Mouse (Mus musculus): Measurements from ENCODE around the gene Gcn1l1. TPM values are rescaled to one million over a fixed set of nuclear protein-coding genes. Genes with fewer than 3 reads are reported as not detected.

Gcn1l1 gene
- total and polyA plus RNA-seq, 3 experiments, result 88.2 to 123 (median 93.8) TPM

- TF ChIP-seq MAFK (IDR thresholded peaks at IDR 0.05; ENCODE audit: borderline replicate concordance, low read depth, low read length), result no peak
Observed at GRCm38 (mm10) chr5:115560336-115560905, 4.6 kb upstream of the Gcn1l1 start (continued).

DNA sequence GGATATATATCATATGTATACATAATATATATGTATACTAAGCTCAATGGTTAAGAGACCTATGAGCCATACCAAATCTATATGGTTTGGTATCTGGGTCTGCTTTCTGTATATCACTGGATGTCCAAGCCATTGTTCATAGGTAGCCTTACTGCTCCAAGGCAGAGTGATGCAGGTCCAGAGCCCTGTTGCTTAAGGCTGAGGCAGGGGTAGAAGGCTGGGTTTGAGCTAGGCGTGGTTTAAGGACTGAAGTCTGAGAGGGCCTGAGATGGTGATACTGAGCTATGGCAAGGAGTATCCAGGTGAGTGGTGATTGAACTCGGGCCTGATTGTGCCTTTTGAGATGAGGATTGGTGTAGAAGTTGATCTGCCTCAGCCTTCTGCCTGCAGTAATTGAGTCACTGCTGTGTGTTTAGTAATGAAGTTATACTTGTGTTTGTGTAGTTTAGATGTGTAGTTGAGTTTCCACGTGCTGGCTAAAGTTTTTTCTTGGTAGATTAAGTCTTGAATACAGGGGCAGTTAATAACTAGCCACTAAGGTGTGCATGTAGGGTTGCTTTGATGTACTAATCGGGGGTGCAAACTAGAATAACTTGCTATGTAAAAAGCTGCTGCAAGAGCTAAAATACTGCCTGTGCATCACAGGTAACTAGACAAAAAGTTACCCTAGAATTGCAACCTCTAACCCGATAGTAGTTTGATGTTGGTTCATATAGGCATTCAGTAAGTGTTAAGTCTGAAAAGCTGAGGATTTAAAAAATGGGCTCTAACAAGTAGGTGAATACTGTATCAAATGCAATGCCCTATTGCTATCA is 1.1 kb upstream of the Gcn1l1 start:
- Histone ChIP-seq H3K27me3 (ENCODE audit: control insufficient read depth in 1 of 2, insufficient read depth in 2 of 2, low read length in 2 of 2) (no peaks in the 10 kb centered on the region), H3K36me3 (ENCODE audit: control insufficient read depth in 1 of 2, insufficient read depth in 2 of 2, low read length in 2 of 2) (peaks cover 11 to 16% of the 10 kb centered on the region in 2 experiments), H3K27ac (ENCODE audit: control insufficient read depth, low read depth, low read length) (peak overlapping the region; percentile 8; the same call in 1 of the 2 replicates), H3K4me3 (ENCODE audit: control insufficient read depth in 1 of 2, insufficient read depth in 1 of 2, low read depth in 2 of 2, low read length in 2 of 2) (no peak overlapping the region), H3K79me2 (ENCODE audit: control insufficient read depth, insufficient read depth, low read length, poor library complexity) (peaks cover 69% of the 10 kb centered on the region), H3K4me1 (ENCODE audit: control insufficient read depth in 1 of 2, insufficient read depth in 2 of 2, low read length in 2 of 2) (peaks cover 0 to 7% of the 10 kb centered on the region in 2 experiments; a peak in 2 of 4 replicates), H3K9me3 (replicated peaks; ENCODE audit: insufficient read depth, low read length) (no peaks in the 10 kb centered on the region), H3K9ac (ENCODE audit: control insufficient read depth, low read depth, low read length, poor library complexity, severe bottlenecking) (peak overlapping the region; percentile 21)
- DNase-seq (ENCODE audit: low read depth, low spot score), result peak; percentile 79
- TF ChIP-seq RCOR1 (IDR thresholded peaks at IDR 0.05; ENCODE audit: low read depth, low read length) (no peak), JUND (IDR thresholded peaks at IDR 0.05; ENCODE audit: low read depth, low read length) (no peak), ZC3H11A (IDR thresholded peaks at IDR 0.05; ENCODE audit: low read depth, low read length) (no peak), ETS1 (IDR thresholded peaks at IDR 0.05; ENCODE audit: low read depth, low read length) (no peak), GATA1 (IDR thresholded peaks at IDR 0.05; ENCODE audit: low read depth, low read length) (no peak), TCF12 (IDR thresholded peaks at IDR 0.05; ENCODE audit: low read depth, low read length) (no peak), ZMIZ1 (IDR thresholded peaks at IDR 0.05; ENCODE audit: low read depth, low read length) (peak; percentile 89), POLR2A (IDR thresholded peaks at IDR 0.05; ENCODE audit: control insufficient read depth in 1 of 2, insufficient read depth in 1 of 2, low read depth in 1 of 2, low read length in 2 of 2, poor library complexity in 1 of 2) (peak; percentile 56 to 84; a peak in 3 of 4 replicates), BHLHE40 (IDR thresholded peaks at IDR 0.05; ENCODE audit: borderline replicate concordance, low read depth, low read length) (0 out of 2 replicates have a peak, but pooled peaks have one; percentile 42), SMC3 (IDR thresholded peaks at IDR 0.05; ENCODE audit: low read depth, low read length) (peak; percentile 29), CHD2 (IDR thresholded peaks at IDR 0.05; ENCODE audit: low read length) (peak; percentile 38; the same call in 1 of the 2 replicates), EP300 (IDR thresholded peaks at IDR 0.05; ENCODE audit: low read depth in 1 of 2, low read length in 2 of 2) (no peak; a peak in 1 of 4 replicates), CTCF (IDR thresholded peaks at IDR 0.05 in 2 of 3, conservative IDR thresholded peaks at IDR 0.05 in 1 of 3; ENCODE audit: control insufficient read depth in 1 of 3, insufficient read depth in 1 of 3, low read depth in 2 of 3, low read length in 3 of 3, poor library complexity in 1 of 3, severe bottlenecking in 1 of 3) (no peak), UBTF (IDR thresholded peaks at IDR 0.05; ENCODE audit: borderline replicate concordance, insufficient read depth, low read depth, low read length) (no peak), MYC (IDR thresholded peaks at IDR 0.05; ENCODE audit: low read depth, low read length) (0 out of 2 replicates have a peak, but pooled peaks have one; percentile 12), ZKSCAN1 (IDR thresholded peaks at IDR 0.05; ENCODE audit: low read depth, low read length) (no peak), MYB (IDR thresholded peaks at IDR 0.05; ENCODE audit: low read depth, low read length) (peak; percentile 25), MAFK (IDR thresholded peaks at IDR 0.05; ENCODE audit: borderline replicate concordance, low read depth, low read length) (no peak), POLR2AphosphoS5 (IDR thresholded peaks at IDR 0.05; ENCODE audit: borderline replicate concordance, low read depth, low read length) (no peak), MEF2A (IDR thresholded peaks at IDR 0.05; ENCODE audit: extremely low read depth, insufficient replicate concordance, low read depth, low read length, poor library complexity, severe bottlenecking) (no peak), ELF1 (IDR thresholded peaks at IDR 0.05; ENCODE audit: low read depth, low read length) (no peak), POLR2AphosphoS2 (IDR thresholded peaks at IDR 0.05; ENCODE audit: low read length) (peak; percentile 99), HCFC1 (IDR thresholded peaks at IDR 0.05; ENCODE audit: low read depth, low read length) (no peak), E2F4 (IDR thresholded peaks at IDR 0.05; ENCODE audit: borderline replicate concordance, low read depth, low read length) (no peak), MAZ (IDR thresholded peaks at IDR 0.05; ENCODE audit: low read depth, low read length) (no peak), MAX (IDR thresholded peaks at IDR 0.05; ENCODE audit: low read length) (no peak), ZNF384 (IDR thresholded peaks at IDR 0.05; ENCODE audit: low read depth, low read length) (no peak), USF1 (IDR thresholded peaks at IDR 0.05; ENCODE audit: low read depth, low read length) (no peak), RAD21 (IDR thresholded peaks at IDR 0.05; ENCODE audit: low read depth, low read length) (no peak), USF2 (IDR thresholded peaks at IDR 0.05; ENCODE audit: borderline replicate concordance in 1 of 2, insufficient read depth in 1 of 2, low read depth in 1 of 2, low read length in 2 of 2) (no peak), TAL1 (IDR thresholded peaks at IDR 0.05; ENCODE audit: low read length) (no peak), MXI1 (IDR thresholded peaks at IDR 0.05; ENCODE audit: low read depth, low read length) (no peak)
